Mouse (Mus musculus): ENCODE data around the gene Met.

- TF ChIP-seq FLI1 (IDR thresholded peaks at IDR 0.05; ENCODE audit: low read length): no peak
- no peak for TF ChIP-seq GATA1 (IDR thresholded peaks at IDR 0.05; ENCODE audit: borderline replicate concordance, low read length)
Observed at GRCm38 (mm10) chr6:17418226-17418625, 45.4 kb upstream of the Met start.

Measured in megakaryocyte, embryonic 14.5 days (primary cell).